Mouse (Mus musculus): ENCODE data around the gene Glis3. TPM values are rescaled to one million over a fixed set of nuclear protein-coding genes. Genes with fewer than 3 reads are reported as not detected.

Gene Glis3
- polyA plus RNA-seq, 1 experiment from 2014 or later = 2.0 TPM

GRCm38 (mm10) chr19:28559836-28560235 is 120.0 kb downstream of the Glis3 start:
- Histone ChIP-seq H3K9ac (replicated peaks; ENCODE audit: low read depth) (no peak overlapping the region), H3K4me3 (ENCODE audit: low read depth, low read length) (no peak overlapping the region), H3K4me1 (ENCODE audit: insufficient read depth, low read depth, low read length) (no peaks in the 10 kb centered on the region), H3K27ac (ENCODE audit: low read length) (no peak overlapping the region), H3K36me3 (ENCODE audit: insufficient read depth, low read length) (no peaks in the 10 kb centered on the region), H3K27me3 (replicated peaks; ENCODE audit: insufficient read depth, low read length) (no peaks in the 10 kb centered on the region), H3K4me2 (replicated peaks; ENCODE audit: low read depth, low read length) (no peak overlapping the region), H3K9me3 (ENCODE audit: low read length) (no peaks in the 10 kb centered on the region)
- ATAC-seq (no peak), DNase-seq (ENCODE audit: low spot score) (no peak)
- 26% methylated on average over 7 of the region's 7 CpGs for WGBS
- no peak for TF ChIP-seq EP300 (IDR thresholded peaks at IDR 0.05)
- no peak for TF ChIP-seq CTCF (IDR thresholded peaks at IDR 0.05)

- DNase-seq (ENCODE audit: low spot score) (no peak), ATAC-seq (no peak)
- H3K4me3 ChIP-seq (ENCODE audit: low read depth, low read length) = no peak overlapping the region
- H3K4me1 ChIP-seq (ENCODE audit: insufficient read depth, low read depth, low read length) = no peaks in the 10 kb centered on the region
- H3K9ac ChIP-seq (replicated peaks; ENCODE audit: low read depth) = no peak overlapping the region
- TF ChIP-seq EP300 (IDR thresholded peaks at IDR 0.05) = no peak
- TF ChIP-seq CTCF (IDR thresholded peaks at IDR 0.05) = no peak
- no peak overlapping the region for H3K4me2 ChIP-seq (replicated peaks; ENCODE audit: low read depth, low read length)
- 64% methylated on average over 10 of the region's 10 CpGs for WGBS
- no peaks in the 10 kb centered on the region for H3K9me3 ChIP-seq (ENCODE audit: low read length)
- no peak overlapping the region for H3K27ac ChIP-seq (ENCODE audit: low read length)
- H3K27me3 ChIP-seq (replicated peaks; ENCODE audit: insufficient read depth, low read length) = no peaks in the 10 kb centered on the region
- no peaks in the 10 kb centered on the region for H3K36me3 ChIP-seq (ENCODE audit: insufficient read depth, low read length)
Measured at GRCm38 (mm10) chr19:28559400-28559799, 120.5 kb downstream of the Glis3 start.

- Histone ChIP-seq H3K4me3 (ENCODE audit: low read depth, low read length) (no peak overlapping the region), H3K4me2 (replicated peaks; ENCODE audit: low read depth, low read length) (no peak overlapping the region), H3K9me3 (ENCODE audit: low read length) (no peaks in the 10 kb centered on the region), H3K27ac (ENCODE audit: low read length) (no peak overlapping the region), H3K9ac (replicated peaks; ENCODE audit: low read depth) (no peak overlapping the region), H3K4me1 (ENCODE audit: insufficient read depth, low read depth, low read length) (no peaks in the 10 kb centered on the region), H3K27me3 (replicated peaks; ENCODE audit: insufficient read depth, low read length) (no peaks in the 10 kb centered on the region), H3K36me3 (ENCODE audit: insufficient read depth, low read length) (no peaks in the 10 kb centered on the region)
- WGBS = 69% methylated on average over 8 of the region's 8 CpGs
- ATAC-seq (no peak), DNase-seq (ENCODE audit: low spot score) (no peak)
- no peak for TF ChIP-seq CTCF (IDR thresholded peaks at IDR 0.05)
- no peak for TF ChIP-seq EP300 (IDR thresholded peaks at IDR 0.05)
Measured at GRCm38 (mm10) chr19:28558661-28559060, 121.2 kb downstream of the Glis3 start.

GRCm38 (mm10) chr19:28557559-28558328 is 122.1 kb downstream of the Glis3 start:
- peak; percentile 14 for DNase-seq (ENCODE audit: low spot score)
- no peak overlapping the region for H3K9ac ChIP-seq (replicated peaks; ENCODE audit: low read depth)
- no peak overlapping the region for H3K4me2 ChIP-seq (replicated peaks; ENCODE audit: low read depth, low read length)
- no peak for TF ChIP-seq EP300 (IDR thresholded peaks at IDR 0.05)
- no peaks in the 10 kb centered on the region for H3K36me3 ChIP-seq (ENCODE audit: insufficient read depth, low read length)
- H3K9me3 ChIP-seq (ENCODE audit: low read length) = no peaks in the 10 kb centered on the region
- H3K4me1 ChIP-seq (ENCODE audit: insufficient read depth, low read depth, low read length) = no peaks in the 10 kb centered on the region
- no peaks in the 10 kb centered on the region for H3K27me3 ChIP-seq (replicated peaks; ENCODE audit: insufficient read depth, low read length)
- WGBS = 23% methylated on average over 5 of the region's 5 CpGs
- no peak overlapping the region for H3K27ac ChIP-seq (ENCODE audit: low read length)
- no peak for ATAC-seq
- H3K4me3 ChIP-seq (ENCODE audit: low read depth, low read length) = no peak overlapping the region

GRCm38 (mm10) chr19:28555181-28555929 is 124.5 kb downstream of the Glis3 start:
- Histone ChIP-seq H3K9ac (replicated peaks; ENCODE audit: low read depth) (no peak overlapping the region), H3K4me3 (ENCODE audit: low read depth, low read length) (no peak overlapping the region), H3K4me2 (replicated peaks; ENCODE audit: low read depth, low read length) (no peak overlapping the region), H3K27ac (ENCODE audit: low read length) (no peak overlapping the region), H3K4me1 (ENCODE audit: insufficient read depth, low read depth, low read length) (no peaks in the 10 kb centered on the region), H3K9me3 (ENCODE audit: low read length) (no peaks in the 10 kb centered on the region), H3K36me3 (ENCODE audit: insufficient read depth, low read length) (no peaks in the 10 kb centered on the region), H3K27me3 (replicated peaks; ENCODE audit: insufficient read depth, low read length) (no peaks in the 10 kb centered on the region)
- 81% methylated on average over 6 of the region's 6 CpGs for WGBS
- TF ChIP-seq EP300 (IDR thresholded peaks at IDR 0.05) = no peak
- no peak for TF ChIP-seq CTCF (IDR thresholded peaks at IDR 0.05)
- no peak for DNase-seq (ENCODE audit: low spot score)
- no peak for ATAC-seq

GRCm38 (mm10) chr19:28550611-28551010 is 129.3 kb downstream of the Glis3 start:
- Histone ChIP-seq H3K4me3 (ENCODE audit: low read depth, low read length) (no peak overlapping the region), H3K9ac (replicated peaks; ENCODE audit: low read depth) (no peak overlapping the region), H3K27ac (ENCODE audit: low read length) (no peak overlapping the region), H3K4me1 (ENCODE audit: insufficient read depth, low read depth, low read length) (no peaks in the 10 kb centered on the region), H3K36me3 (ENCODE audit: insufficient read depth, low read length) (no peaks in the 10 kb centered on the region), H3K27me3 (replicated peaks; ENCODE audit: insufficient read depth, low read length) (no peaks in the 10 kb centered on the region), H3K9me3 (ENCODE audit: low read length) (no peaks in the 10 kb centered on the region), H3K4me2 (replicated peaks; ENCODE audit: low read depth, low read length) (no peak overlapping the region)
- ATAC-seq = no peak
- no peak for TF ChIP-seq EP300 (IDR thresholded peaks at IDR 0.05)
- TF ChIP-seq CTCF (IDR thresholded peaks at IDR 0.05) = no peak
- WGBS = 41% methylated on average over 8 of the region's 8 CpGs
- no peak for DNase-seq (ENCODE audit: low spot score)
